Mouse (Mus musculus) myocyte (in vitro differentiated cells): ENCODE results near the gene Morf4l1. TPM values are rescaled to one million over a fixed set of nuclear protein-coding genes. Genes with fewer than 3 reads are reported as not detected.
"Not testable (repeated sequence)": the region's sequence is repeated elsewhere in the genome, so short reads cannot be mapped to it uniquely, and the experiment has no call there.

Experiments
- H3K27me3 ChIP-seq: one replicate; pipeline ENCODE4 v1.6.1; 2011; ENCODE audit not compliant: control insufficient read depth, insufficient read depth, insufficient read length
- H3K36me3 ChIP-seq: one replicate; pipeline ENCODE4 v1.6.1; 2011; ENCODE audit not compliant: control insufficient read depth, insufficient read depth
- H3K4me2 ChIP-seq: one replicate; pipeline ENCODE4 v1.6.1; 2011; ENCODE audit warnings: low read depth, control low read depth
- H3K4me3 ChIP-seq: one replicate; pipeline ENCODE4 v1.5.1; 2011; ENCODE audit warnings: mild to moderate bottlenecking, control low read depth, moderate library complexity
- H3K79me2 ChIP-seq: one replicate; pipeline ENCODE4 v1.6.1; 2011; ENCODE audit not compliant: control insufficient read depth, insufficient read depth
- H3ac ChIP-seq: one replicate; pipeline ENCODE4 v1.6.1; 2011; ENCODE audit not compliant: control insufficient read depth, insufficient read length
- CEBPB ChIP-seq: IDR thresholded peaks from 2 replicates; pipeline ENCODE4 v1.6.1; 2011; ENCODE audit warnings: mild to moderate bottlenecking, moderate library complexity; ENCODE audit not compliant: poor library complexity, insufficient read depth, severe bottlenecking
- E2F4 ChIP-seq: IDR thresholded peaks from one replicate; pipeline ENCODE4 v1.6.1; 2011; ENCODE audit warnings: mild to moderate bottlenecking, control low read depth, moderate library complexity; ENCODE audit not compliant: insufficient read depth
- MAX ChIP-seq: IDR thresholded peaks from one replicate; pipeline ENCODE4 v1.6.1; 2011; ENCODE audit warnings: low read depth, mild to moderate bottlenecking, control low read depth
- MYOD1 ChIP-seq, 3 experiments: IDR thresholded peaks; one replicate each; pipeline ENCODE4 v1.6.1; 2011; ENCODE audit warnings: control low read depth in 2 of 3, low read depth in 2 of 3, mild to moderate bottlenecking in 2 of 3, moderate library complexity in 1 of 3; ENCODE audit not compliant: insufficient read length in 2 of 3, control insufficient read depth in 1 of 3
- MYOG ChIP-seq, 3 experiments: IDR thresholded peaks; one replicate each; pipeline ENCODE4 v1.6.1; 2011; ENCODE audit warnings: control low read depth in 2 of 3, low read depth in 2 of 3, mild to moderate bottlenecking in 2 of 3; ENCODE audit not compliant: insufficient read length in 2 of 3, control insufficient read depth in 1 of 3, insufficient read depth in 1 of 3
- POLR2A ChIP-seq: IDR thresholded peaks from one replicate; pipeline ENCODE4 v1.6.1; 2011; ENCODE audit warnings: low read depth, mild to moderate bottlenecking, control low read depth, moderate library complexity; ENCODE audit not compliant: insufficient read length
- POLR2AphosphoS2 ChIP-seq: IDR thresholded peaks from one replicate; pipeline ENCODE4 v1.6.1; 2011; ENCODE audit warnings: low read depth, control low read depth; ENCODE audit not compliant: insufficient read length
- REST ChIP-seq: IDR thresholded peaks from one replicate; pipeline ENCODE4 v1.6.1; 2011; ENCODE audit warnings: mild to moderate bottlenecking, control low read depth, moderate library complexity; ENCODE audit not compliant: insufficient read depth, insufficient read length
- SRF ChIP-seq: IDR thresholded peaks from one replicate; pipeline ENCODE4 v1.6.1; 2011; ENCODE audit warnings: low read depth; ENCODE audit not compliant: control insufficient read depth, insufficient read length
- TCF12 ChIP-seq: IDR thresholded peaks from one replicate; pipeline ENCODE4 v1.6.1; 2011; ENCODE audit warnings: mild to moderate bottlenecking, control low read depth; ENCODE audit not compliant: poor library complexity, insufficient read depth, severe bottlenecking
- TCF3 ChIP-seq: IDR thresholded peaks from one replicate; pipeline ENCODE4 v1.6.1; 2011; ENCODE audit warnings: low read depth, control low read depth; ENCODE audit not compliant: insufficient read length
- USF1 ChIP-seq: IDR thresholded peaks from one replicate; pipeline ENCODE4 v1.6.1; 2011; ENCODE audit warnings: low read depth, mild to moderate bottlenecking, control low read depth, moderate library complexity
- polyA plus RNA-seq: library from polyadenylated mRNA; unstranded; fragments of >200 nt; fragmentation: generic; extraction: Trizol; gene quantifications from one replicate; pipeline ENCODE4 v1.2.1, GENCODE M21; 2012; ENCODE audit warnings: missing spikeins

Gene Morf4l1
- polyA plus RNA-seq, 1 experiment = 204 TPM

GRCm38 (mm10) chr9:90047937-90048627 is 66.5 kb downstream of the Morf4l1 start:
- TF ChIP-seq MYOG (IDR thresholded peaks at IDR 0.05; ENCODE audit: control insufficient read depth in 1 of 3, insufficient read depth in 1 of 3, insufficient read length in 2 of 3, low read depth in 2 of 3) (no peak), MAX (no peak), SRF (no peak), POLR2A (no peak), POLR2AphosphoS2 (no peak), E2F4 (no peak)
- H3K4me2 ChIP-seq = no peak overlapping the region
- no peaks in the 10 kb centered on the region for H3K36me3 ChIP-seq

DNA sequence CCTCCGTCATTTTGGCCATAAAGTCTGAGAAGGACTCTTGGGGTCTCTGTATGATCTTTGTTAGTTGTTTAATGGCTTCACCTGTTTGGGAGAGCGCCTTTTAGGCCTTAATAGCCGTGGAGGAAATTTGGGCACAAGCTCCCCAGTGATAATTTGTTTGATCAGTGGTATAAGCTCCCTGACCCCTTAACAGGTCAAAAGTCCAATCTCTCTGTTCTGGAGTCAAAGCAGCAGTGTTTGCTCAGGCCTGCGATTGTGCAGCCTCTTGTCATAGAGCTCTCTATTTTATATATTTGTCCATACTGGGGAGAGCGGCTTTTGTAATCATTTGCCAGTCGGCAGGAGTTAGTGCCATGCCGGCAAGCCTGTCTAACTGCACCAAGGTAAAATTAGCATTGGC is 69.4 kb downstream of the Morf4l1 start:
- Histone ChIP-seq H3K36me3 (no peaks in the 10 kb centered on the region), H3ac (no peak overlapping the region), H3K79me2 (no peaks in the 10 kb centered on the region), H3K27me3 (no peaks in the 10 kb centered on the region), H3K4me2 (no peak overlapping the region), H3K4me3 (no peak overlapping the region)
- TF ChIP-seq TCF12 (no peak), TCF3 (no peak), MAX (no peak), REST (no peak), POLR2AphosphoS2 (no peak), USF1 (no peak), CEBPB (no peak), E2F4 (no peak), MYOD1 (IDR thresholded peaks at IDR 0.05; ENCODE audit: control insufficient read depth in 1 of 3, insufficient read length in 2 of 3, low read depth in 2 of 3) (no peak), POLR2A (no peak), MYOG (IDR thresholded peaks at IDR 0.05; ENCODE audit: control insufficient read depth in 1 of 3, insufficient read depth in 1 of 3, insufficient read length in 2 of 3, low read depth in 2 of 3) (no peak), SRF (no peak)

More at GRCm38 (mm10) chr9:90047937-90048627, 66.5 kb downstream of the Morf4l1 start:
- H3ac ChIP-seq = no peak overlapping the region
- no peaks in the 10 kb centered on the region for H3K27me3 ChIP-seq
- no peak overlapping the region for H3K4me3 ChIP-seq
- no peaks in the 10 kb centered on the region for H3K79me2 ChIP-seq

DNA sequence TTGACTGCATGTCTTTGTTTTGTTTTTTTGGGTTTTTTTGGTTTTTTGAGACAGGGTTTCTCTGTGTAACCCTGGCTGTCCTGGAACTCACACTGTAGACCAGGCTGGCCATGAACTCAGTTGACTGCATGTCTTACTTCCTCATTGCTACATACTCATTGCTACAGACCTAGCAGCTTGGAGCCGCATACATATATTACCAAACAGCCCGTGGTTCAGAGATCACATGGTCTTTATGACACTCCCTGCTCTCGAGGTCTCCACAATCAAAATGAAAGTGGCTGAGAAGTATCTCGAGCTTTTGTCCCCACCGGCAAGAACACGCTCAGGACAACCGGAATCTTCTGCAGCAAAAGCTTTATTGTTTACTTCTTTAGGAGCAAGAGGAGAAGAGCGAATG is 71.7 kb downstream of the Morf4l1 start:
- not testable (repeated sequence) for H3K36me3 ChIP-seq, H3K79me2 ChIP-seq

More for the DNA sequence above, 71.7 kb downstream of the Morf4l1 start:
- not testable (repeated sequence) for H3K4me2 ChIP-seq, H3K4me3 ChIP-seq, H3ac ChIP-seq, H3K27me3 ChIP-seq

Other genes with a start within 250 kb of the Morf4l1 start
- gene Rasgrf1, start 204.9 kb downstream of the Morf4l1 start, polyA plus RNA-seq = not detected
- gene Ctsh, start 60.6 kb downstream of the Morf4l1 start, polyA plus RNA-seq = 3.5 TPM
- gene Adamts7, start 48.3 kb upstream of the Morf4l1 start, polyA plus RNA-seq = 19.9 TPM
- gene Tbc1d2b, start 156.0 kb upstream of the Morf4l1 start, polyA plus RNA-seq = 2.9 TPM